In genomic region chr9:58139947-58140346, GRCm38 (mm10) we compare ENCODE assay signal across 9 mouse cellular contexts. TPM values are rescaled to one million over a fixed set of nuclear protein-coding genes. Genes with fewer than 3 reads are reported as not detected.
DNase-seq lines count a peak whose midpoint lies in the region; ATAC-seq and TF ChIP-seq lines count a peak whose summit lies in the region.
"Had no signal": no experiment of that assay in that cellular context is flagged by ENCODE, and none has a peak within 500 bp of the region (broad histone marks: within the 10 kb centered on the region; RNA-seq: fewer than 3 reads in every experiment).

No protein-coding gene starts in this region.

- no peak overlapping the region for H3K4me2 ChIP-seq in intestine, embryonic 15.5 days (replicated peaks)
- no peak overlapping the region for H3K4me2 ChIP-seq in intestine, postnatal 0 days (replicated peaks; ENCODE audit: low read depth)
- H3K4me2 ChIP-seq in CH12.LX (ENCODE audit: insufficient read depth, low read depth, poor library complexity, severe bottlenecking), result no peak overlapping the region
- H3K4me2 ChIP-seq in forebrain, embryonic 13.5 days, result no peak overlapping the region
- no peak overlapping the region for H3K4me2 ChIP-seq in liver, embryonic 12.5 days
- H3K4me2 ChIP-seq: liver, embryonic 15.5 days had no signal

- H3K9me3 ChIP-seq in intestine, embryonic 15.5 days, result no peaks in the 10 kb centered on the region
- no peaks in the 10 kb centered on the region for H3K9me3 ChIP-seq in intestine, postnatal 0 days (ENCODE audit: control insufficient read depth)
- H3K9me3 ChIP-seq in CH12.LX (replicated peaks; ENCODE audit: low read length), result no peaks in the 10 kb centered on the region
- H3K9me3 ChIP-seq in forebrain, embryonic 13.5 days (replicated peaks), result no peaks in the 10 kb centered on the region
- H3K9me3 ChIP-seq in liver, embryonic 12.5 days (replicated peaks), result no peaks in the 10 kb centered on the region
- H3K9me3 ChIP-seq: liver, embryonic 15.5 days had no signal

- 23% methylated on average over 6 of the region's 6 CpGs for WGBS in intestine, embryonic 15.5 days
- 17% methylated on average over 6 of the region's 6 CpGs for WGBS in intestine, postnatal 0 days
- 41% methylated on average over 6 of the region's 6 CpGs for WGBS in forebrain, embryonic 13.5 days
- WGBS in liver, embryonic 12.5 days (ENCODE audit: insufficient replicate concordance), result 26% methylated on average over 6 of the region's 6 CpGs

- H3K27me3 ChIP-seq in intestine, embryonic 15.5 days (replicated peaks), result no peaks in the 10 kb centered on the region
- no peaks in the 10 kb centered on the region for H3K27me3 ChIP-seq in intestine, postnatal 0 days (replicated peaks; ENCODE audit: control insufficient read depth, insufficient read depth, low read length)
- H3K27me3 ChIP-seq in CH12.LX (replicated peaks), result peaks cover 35% of the 10 kb centered on the region
- no peaks in the 10 kb centered on the region for H3K27me3 ChIP-seq in forebrain, embryonic 13.5 days
- H3K27me3 ChIP-seq in liver, embryonic 12.5 days (replicated peaks), result peaks cover 68% of the 10 kb centered on the region

- dilution Hi-C loops in CH12.LX (cut with MboI; ENCODE audit: extremely low pct_ligation_motif_present, extremely low pct_unique_long_range_greater_than_20kb, low sequenced_read_pairs), result no loop called here

- in situ Hi-C loops in CH12.LX (cut with MboI; ENCODE audit: low pct_ligation_motif_present, low pct_unique_long_range_greater_than_20kb, low sequenced_read_pairs), result loop anchor here (5.0 kb wide), 1 partner anchor 38 kb away; no protein-coding TSS in a partner anchor

- H3K4me1 ChIP-seq in intestine, embryonic 15.5 days (replicated peaks), result peaks cover 28% of the 10 kb centered on the region
- H3K4me1 ChIP-seq in intestine, postnatal 0 days (replicated peaks; ENCODE audit: control insufficient read depth, insufficient read depth, low read length), result no peaks in the 10 kb centered on the region; the same call in 1 of the 2 replicates
- peaks cover 4 to 42% of the 10 kb centered on the region in 2 experiments; a peak in 3 of 4 replicates for H3K4me1 ChIP-seq in CH12.LX (ENCODE audit: control insufficient read depth in 1 of 2, insufficient read depth in 2 of 2)
- H3K4me1 ChIP-seq in forebrain, embryonic 13.5 days, result peaks cover 30% of the 10 kb centered on the region
- H3K4me1 ChIP-seq in liver, embryonic 12.5 days, result no peaks in the 10 kb centered on the region
- H3K4me1 ChIP-seq: liver, embryonic 15.5 days had no signal

- no peaks in the 10 kb centered on the region for H3K36me3 ChIP-seq in intestine, embryonic 15.5 days
- H3K36me3 ChIP-seq in intestine, postnatal 0 days (ENCODE audit: control insufficient read depth, insufficient read depth), result no peaks in the 10 kb centered on the region
- no peaks in the 10 kb centered on the region for H3K36me3 ChIP-seq in CH12.LX (replicated peaks in 1 of 2; ENCODE audit: control insufficient read depth in 1 of 2, insufficient read depth in 1 of 2, low read length in 1 of 2)
- H3K36me3 ChIP-seq in forebrain, embryonic 13.5 days (ENCODE audit: poor library complexity, severe bottlenecking), result no peaks in the 10 kb centered on the region
- H3K36me3 ChIP-seq in liver, embryonic 12.5 days, result no peaks in the 10 kb centered on the region
- H3K36me3 ChIP-seq: liver, embryonic 15.5 days had no signal

- TF ChIP-seq POLR2A in CH12.LX (IDR thresholded peaks at IDR 0.05; ENCODE audit: low read depth, low read length), result no peak

- TF ChIP-seq RAD21 in CH12.LX (IDR thresholded peaks at IDR 0.05; ENCODE audit: low read depth, low read length), result no peak

- H3K4me3 ChIP-seq in intestine, embryonic 15.5 days (replicated peaks), result no peak overlapping the region
- no peak overlapping the region for H3K4me3 ChIP-seq in intestine, postnatal 0 days (ENCODE audit: low read depth, low read length)
- no peak overlapping the region for H3K4me3 ChIP-seq in CH12.LX (replicated peaks in 1 of 3; ENCODE audit: low read depth in 2 of 3, low read length in 2 of 3, poor library complexity in 1 of 3)
- H3K4me3 ChIP-seq in forebrain, embryonic 13.5 days, result no peak overlapping the region
- H3K4me3 ChIP-seq in liver, embryonic 12.5 days, result no peak overlapping the region
- H3K4me3 ChIP-seq: liver, embryonic 15.5 days had no signal

- H3K9ac ChIP-seq in intestine, embryonic 15.5 days, result no peak overlapping the region
- no peak overlapping the region for H3K9ac ChIP-seq in intestine, postnatal 0 days (ENCODE audit: low read depth, low read length)
- H3K9ac ChIP-seq in CH12.LX (ENCODE audit: insufficient read depth, low read depth), result no peak overlapping the region
- no peak overlapping the region; the same call in 1 of the 2 replicates for H3K9ac ChIP-seq in forebrain, embryonic 13.5 days
- no peak overlapping the region for H3K9ac ChIP-seq in liver, embryonic 12.5 days
- H3K9ac ChIP-seq: liver, embryonic 15.5 days had no signal

- no peak overlapping the region for H3K27ac ChIP-seq in intestine, embryonic 15.5 days
- H3K27ac ChIP-seq in intestine, postnatal 0 days (ENCODE audit: low read depth, low read length), result no peak overlapping the region
- H3K27ac ChIP-seq in CH12.LX (ENCODE audit: insufficient read depth, low read depth), result no peak overlapping the region
- H3K27ac ChIP-seq in forebrain, embryonic 13.5 days, result no peak overlapping the region
- no peak overlapping the region for H3K27ac ChIP-seq in liver, embryonic 12.5 days
- H3K27ac ChIP-seq: liver, embryonic 15.5 days had no signal

- no peak for TF ChIP-seq CTCF in intestine, postnatal 0 days (IDR thresholded peaks at IDR 0.05; ENCODE audit: low read depth)
- no peak for TF ChIP-seq CTCF in CH12.LX (conservative IDR thresholded peaks at IDR 0.05 in 1 of 2, IDR thresholded peaks at IDR 0.05 in 1 of 2; ENCODE audit: low read depth in 2 of 2, low read length in 2 of 2)

- peak; percentile 20 for DNase-seq in CH12.LX (ENCODE audit: extremely low read depth)
- DNase-seq in layer of hippocampus, adult 18-20 months (ENCODE audit: low spot score in 2 of 2), result peak; percentile 47 to 79
- DNase-seq in telencephalon, adult 2 months (ENCODE audit: low read depth, low spot score), result peak; percentile 32
- no peak for DNase-seq in cerebellum, postnatal 14 days

- TF ChIP-seq EP300 in CH12.LX (IDR thresholded peaks at IDR 0.05; ENCODE audit: low read length), result no peak

- no peaks in the 10 kb centered on the region for H3K79me2 ChIP-seq in CH12.LX (replicated peaks; ENCODE audit: control insufficient read depth, extremely low read depth, insufficient read depth, poor library complexity, severe bottlenecking)

- peak; percentile 50; the same call in 1 of the 2 replicates for ATAC-seq in intestine, embryonic 15.5 days
- ATAC-seq in intestine, postnatal 0 days, result no peak
- 0 out of 2 replicates have a peak, but pooled peaks have one; percentile 33 for ATAC-seq in forebrain, embryonic 13.5 days
- no peak for ATAC-seq in liver, embryonic 12.5 days

TF ChIP-seq in CH12.LX, 34 proteins besides CTCF, POLR2A, EP300 and RAD21:
- TF ChIP-seq KAT2A (IDR thresholded peaks at IDR 0.05; ENCODE audit: insufficient replicate concordance, low read length) (no peak), GABPA (IDR thresholded peaks at IDR 0.05; ENCODE audit: insufficient replicate concordance, low read depth, low read length) (no peak), RCOR1 (conservative IDR thresholded peaks at IDR 0.05; ENCODE audit: low read depth, low read length) (no peak), ETS1 (conservative IDR thresholded peaks at IDR 0.05; ENCODE audit: low read depth, low read length) (no peak), JUN (IDR thresholded peaks at IDR 0.05; ENCODE audit: insufficient read depth, low read depth, low read length) (no peak), MAFK (IDR thresholded peaks at IDR 0.05; ENCODE audit: insufficient replicate concordance, low read length) (no peak), USF1 (IDR thresholded peaks at IDR 0.05; ENCODE audit: low read depth, low read length) (no peak), CHD2 (IDR thresholded peaks at IDR 0.05; ENCODE audit: low read length) (no peak), USF2 (conservative IDR thresholded peaks at IDR 0.05; ENCODE audit: low read depth, low read length) (no peak)

RNA-seq across cellular contexts. Expression of gene Ccdc33, which starts 21.3 kb away (rescaled TPM):
- 0.09 TPM in 1 of 2 replicates, not detected in the other for polyA plus RNA-seq in intestine, embryonic 15.5 days (2015; fragmentation: Nextera tagmentation; extraction: Ambion mirVana)
- polyA plus RNA-seq in intestine, postnatal 0 days (2015; fragmentation: Nextera tagmentation; extraction: Ambion mirVana), result 0.14 and 0.16 TPM in 2 replicates
- total RNA-seq in CH12.LX (2012; rRNA removed) (not detected in 2 replicates), CH12.LX (2014; rRNA removed) (0.21 TPM in 1 of 2 replicates, not detected in the other)
- polyA plus RNA-seq in CH12.LX (2012; ENCODE audit: insufficient read length, low read depth), result 0.27 and 1.0 TPM in 2 replicates
- 1.1 and 1.8 TPM in 2 replicates for polyA plus RNA-seq in forebrain, embryonic 13.5 days (2015; fragmentation: Nextera tagmentation; extraction: Ambion mirVana)
- total RNA-seq in layer of hippocampus, adult 18-20 months (2021), result under 1 TPM; 0.91 to 0.94 TPM
- polyA plus RNA-seq in liver, embryonic 12.5 days (2016; fragmentation: Nextera tagmentation; extraction: Ambion mirVana), result not detected in 2 replicates
- polyA plus RNA-seq: liver, embryonic 15.5 days had no signal

Comparison
In these comparisons a context has a peak if more than half of its experiments do, and no peak if none do; other contexts are left out.
1. ATAC-seq: peak in intestine, embryonic 15.5 days (single experiment) and forebrain, embryonic 13.5 days (single experiment); none in intestine, postnatal 0 days (single experiment) and liver, embryonic 12.5 days (single experiment).
2. DNase-seq: peak in CH12.LX (single experiment), layer of hippocampus, adult 18-20 months (2 of 2) and telencephalon, adult 2 months (single experiment); none in cerebellum, postnatal 14 days (0 of 2).